Mouse (Mus musculus) liver, adult 2 months (tissue): ENCODE measurements around the gene Tmem9.

Experiments used
- CTCF ChIP-seq: fragments of 200-500 bp; IDR thresholded peaks from 2 replicates; pipeline ENCODE4 v1.5.1; 2011; ENCODE audit warnings: low read depth, low read length, control low read depth
- POLR2A ChIP-seq: fragments of 200-500 bp; IDR thresholded peaks from 2 replicates; pipeline ENCODE4 v1.6.1; 2011; ENCODE audit warnings: low read length, control low read depth; ENCODE audit not compliant: insufficient read depth; ENCODE audit errors: extremely low read depth

GRCm38 (mm10) chr1:136040452-136040851 lies 32.5 kb downstream of the Tmem9 start:
- TF ChIP-seq CTCF = no peak
- no peak for TF ChIP-seq POLR2A
